In genomic region chr9:94738555-94739427, GRCm38 (mm10) we compare ENCODE assay signal across 8 mouse cellular contexts.
DNase-seq lines count a peak whose midpoint lies in the region; ATAC-seq and TF ChIP-seq lines count a peak whose summit lies in the region.

No protein-coding gene starts in this region.

- no peaks in the 10 kb centered on the region for H3K36me3 ChIP-seq in kidney, postnatal 0 days (ENCODE audit: insufficient read depth, low read length)
- no peaks in the 10 kb centered on the region for H3K36me3 ChIP-seq in liver, embryonic 14.5 days (replicated peaks; ENCODE audit: control insufficient read depth, insufficient read depth, low read depth)
- no peaks in the 10 kb centered on the region for H3K36me3 ChIP-seq in neural tube, embryonic 14.5 days (ENCODE audit: control insufficient read depth, insufficient read depth, low read length)

- no peaks in the 10 kb centered on the region for H3K4me1 ChIP-seq in kidney, postnatal 0 days (replicated peaks; ENCODE audit: insufficient read depth, low read length)
- H3K4me1 ChIP-seq in liver, embryonic 14.5 days (replicated peaks; ENCODE audit: control insufficient read depth in 2 of 2, insufficient read depth in 2 of 2, low read length in 1 of 2) = no peaks in the 10 kb centered on the region
- no peaks in the 10 kb centered on the region for H3K4me1 ChIP-seq in neural tube, embryonic 14.5 days (ENCODE audit: control insufficient read depth, insufficient read depth, low read length)

- in situ Hi-C loops in Patski (cut with MboI; ENCODE audit: low pct_unique_long_range_greater_than_20kb) = loop anchor here (5.0 to 25.0 kb wide), 2 partner anchors 669 to 949 kb away; partner anchors contain the start of gene Chst2

- no peak overlapping the region for H3K4me3 ChIP-seq in kidney, postnatal 0 days (replicated peaks; ENCODE audit: low read depth, low read length)
- H3K4me3 ChIP-seq in liver, embryonic 14.5 days (ENCODE audit: insufficient read depth in 1 of 2, low read depth in 2 of 2, low read length in 2 of 2) = no peak overlapping the region
- H3K4me3 ChIP-seq in neural tube, embryonic 14.5 days (ENCODE audit: low read depth, low read length) = no peak overlapping the region

- peak; percentile 72 for TF ChIP-seq CTCF in Patski (IDR thresholded peaks at IDR 0.05)
- peak; percentile 95 for TF ChIP-seq CTCF in kidney, postnatal 0 days (IDR thresholded peaks at IDR 0.05; ENCODE audit: low read depth)
- peak; percentile 71 for TF ChIP-seq CTCF in liver, embryonic 14.5 days (IDR thresholded peaks at IDR 0.05; ENCODE audit: low read depth)

- no peak overlapping the region for H3K27ac ChIP-seq in kidney, postnatal 0 days
- no peak overlapping the region for H3K27ac ChIP-seq in liver, embryonic 14.5 days
- no peak overlapping the region for H3K27ac ChIP-seq in neural tube, embryonic 14.5 days (ENCODE audit: low read depth, low read length)

- POLR2A ChIA-PET in Patski (lab: Charles Lee) = interaction anchor here (0.6 kb wide), 1 partner anchor 248 kb away, joined by 4 read pairs; no protein-coding TSS in a partner anchor

- 29% methylated on average over 6 of the region's 6 CpGs for WGBS in kidney, postnatal 0 days
- WGBS in liver, embryonic 14.5 days (ENCODE audit: insufficient replicate concordance) = 31% methylated on average over 6 of the region's 6 CpGs
- 40% methylated on average over 6 of the region's 6 CpGs for WGBS in neural tube, embryonic 14.5 days

- H3K9me3 ChIP-seq in kidney, postnatal 0 days (replicated peaks; ENCODE audit: low read length) = no peaks in the 10 kb centered on the region
- H3K9me3 ChIP-seq in liver, embryonic 14.5 days (ENCODE audit: control insufficient read depth, low read length) = no peaks in the 10 kb centered on the region
- H3K9me3 ChIP-seq in neural tube, embryonic 14.5 days (ENCODE audit: control insufficient read depth, low read length) = no peaks in the 10 kb centered on the region

- H3K4me2 ChIP-seq in kidney, postnatal 0 days (ENCODE audit: low read length) = no peak overlapping the region
- no peak overlapping the region for H3K4me2 ChIP-seq in liver, embryonic 14.5 days (ENCODE audit: low read depth)
- no peak overlapping the region for H3K4me2 ChIP-seq in neural tube, embryonic 14.5 days (ENCODE audit: low read depth, low read length)

- DNase-seq in CD4-positive helper T cell, adult 2 months (ENCODE audit: low read depth, low spot score) = peak; percentile 65
- no peak for DNase-seq in Patski (ENCODE audit: low read depth, low spot score)
- DNase-seq in cerebellum, postnatal 10 days = peak; percentile 90 to 94
- peak; percentile 31 to 65 for DNase-seq in frontal cortex, postnatal 14 days (ENCODE audit: low spot score in 2 of 2)
- DNase-seq in kidney, postnatal 0 days (ENCODE audit: low spot score) = peak; percentile 88
- DNase-seq in liver, embryonic 14.5 days (ENCODE audit: low read depth in 3 of 3, low spot score in 3 of 3) = peak; percentile 19 to 37 (median 24)
- peak; percentile 65 for DNase-seq in thymus, postnatal 14 days

- no peak for TF ChIP-seq EP300 in liver, embryonic 14.5 days (IDR thresholded peaks at IDR 0.05; ENCODE audit: low read depth)

- H3K9ac ChIP-seq in kidney, postnatal 0 days (ENCODE audit: low read depth, low read length) = no peak overlapping the region
- no peak overlapping the region for H3K9ac ChIP-seq in liver, embryonic 14.5 days (replicated peaks)
- no peak overlapping the region for H3K9ac ChIP-seq in neural tube, embryonic 14.5 days (replicated peaks; ENCODE audit: low read depth, low read length)

- CTCF ChIA-PET in Patski (lab: Charles Lee) = no interaction called here

- ATAC-seq in Patski = peak; percentile 45
- peak; percentile 61 for ATAC-seq in kidney, postnatal 0 days (replicated peaks; ENCODE audit: low FRiP score, low read depth)
- ATAC-seq in liver, embryonic 14.5 days (ENCODE audit: insufficient read depth) = no peak
- ATAC-seq in neural tube, embryonic 14.5 days (ENCODE audit: low read depth) = peak; percentile 70

- no peaks in the 10 kb centered on the region for H3K27me3 ChIP-seq in Patski
- no peaks in the 10 kb centered on the region for H3K27me3 ChIP-seq in kidney, postnatal 0 days (ENCODE audit: insufficient read depth, low read length)
- no peaks in the 10 kb centered on the region for H3K27me3 ChIP-seq in liver, embryonic 14.5 days (ENCODE audit: control insufficient read depth, insufficient read depth, low read length)
- no peaks in the 10 kb centered on the region for H3K27me3 ChIP-seq in neural tube, embryonic 14.5 days (ENCODE audit: control insufficient read depth, insufficient read depth, low read length)
